Mouse (Mus musculus): ENCODE measurements around the gene Psme1. TPM values are rescaled to one million over a fixed set of nuclear protein-coding genes. Genes with fewer than 3 reads are reported as not detected.

The Psme1 gene
- polyA plus RNA-seq, 1 experiment from 2014 or later, result 200 TPM

DNA sequence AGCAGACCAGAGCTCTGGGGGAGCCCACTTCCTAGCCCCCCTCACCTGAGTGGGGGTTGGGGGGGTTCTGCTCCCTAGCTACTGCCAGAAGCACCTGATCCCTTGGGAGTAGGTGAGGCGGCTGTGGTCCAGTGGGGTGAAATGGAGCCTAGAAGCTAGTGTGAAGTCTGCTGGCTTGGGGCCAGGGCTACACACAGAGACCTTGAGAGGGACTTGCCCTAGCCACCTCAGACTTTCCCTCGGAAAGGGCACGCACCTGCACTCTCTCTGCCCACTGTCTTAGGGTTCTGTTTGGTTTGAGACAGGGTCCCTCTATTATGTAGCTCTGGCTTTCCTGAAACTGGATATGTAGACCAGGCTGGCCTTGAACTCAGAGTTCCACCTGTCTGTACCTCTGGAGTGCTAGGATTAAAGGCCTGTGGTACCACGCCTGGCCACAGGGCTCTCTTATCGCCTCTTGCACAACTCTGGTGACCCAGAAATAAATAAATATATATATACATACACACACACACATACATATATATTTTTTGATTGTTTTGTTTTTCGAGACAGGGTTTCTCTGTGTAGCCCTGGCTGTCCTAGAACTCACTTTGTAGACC lies 846 bp downstream of the Psme1 start:
- peaks cover 23% of the 10 kb centered on the region for H3K36me3 ChIP-seq (ENCODE audit: control insufficient read depth, insufficient read depth, low read length)
- H3K4me2 ChIP-seq (ENCODE audit: low read length), result peak overlapping the region; percentile 87
- H3K9me3 ChIP-seq (ENCODE audit: control insufficient read depth, low read length), result no peaks in the 10 kb centered on the region
- H3K4me3 ChIP-seq (ENCODE audit: low read depth, low read length), result peak overlapping the region; percentile 93
- DNase-seq (ENCODE audit: low spot score), result no peak
- whole genome bisulfite sequencing, result 23% methylated on average over 6 of the region's 6 CpGs
- no peaks in the 10 kb centered on the region for H3K27me3 ChIP-seq (replicated peaks; ENCODE audit: control insufficient read depth, insufficient read depth, low read length)
- H3K4me1 ChIP-seq (replicated peaks; ENCODE audit: control insufficient read depth, insufficient read depth, low read length), result peaks cover 8% of the 10 kb centered on the region
- ATAC-seq (replicated peaks; ENCODE audit: low FRiP score, low TSS enrichment, low read depth), result peak; percentile 43
- peak overlapping the region; percentile 65 for H3K27ac ChIP-seq (ENCODE audit: low read depth)
- H3K9ac ChIP-seq (ENCODE audit: low read length), result peak overlapping the region; percentile 77

DNA sequence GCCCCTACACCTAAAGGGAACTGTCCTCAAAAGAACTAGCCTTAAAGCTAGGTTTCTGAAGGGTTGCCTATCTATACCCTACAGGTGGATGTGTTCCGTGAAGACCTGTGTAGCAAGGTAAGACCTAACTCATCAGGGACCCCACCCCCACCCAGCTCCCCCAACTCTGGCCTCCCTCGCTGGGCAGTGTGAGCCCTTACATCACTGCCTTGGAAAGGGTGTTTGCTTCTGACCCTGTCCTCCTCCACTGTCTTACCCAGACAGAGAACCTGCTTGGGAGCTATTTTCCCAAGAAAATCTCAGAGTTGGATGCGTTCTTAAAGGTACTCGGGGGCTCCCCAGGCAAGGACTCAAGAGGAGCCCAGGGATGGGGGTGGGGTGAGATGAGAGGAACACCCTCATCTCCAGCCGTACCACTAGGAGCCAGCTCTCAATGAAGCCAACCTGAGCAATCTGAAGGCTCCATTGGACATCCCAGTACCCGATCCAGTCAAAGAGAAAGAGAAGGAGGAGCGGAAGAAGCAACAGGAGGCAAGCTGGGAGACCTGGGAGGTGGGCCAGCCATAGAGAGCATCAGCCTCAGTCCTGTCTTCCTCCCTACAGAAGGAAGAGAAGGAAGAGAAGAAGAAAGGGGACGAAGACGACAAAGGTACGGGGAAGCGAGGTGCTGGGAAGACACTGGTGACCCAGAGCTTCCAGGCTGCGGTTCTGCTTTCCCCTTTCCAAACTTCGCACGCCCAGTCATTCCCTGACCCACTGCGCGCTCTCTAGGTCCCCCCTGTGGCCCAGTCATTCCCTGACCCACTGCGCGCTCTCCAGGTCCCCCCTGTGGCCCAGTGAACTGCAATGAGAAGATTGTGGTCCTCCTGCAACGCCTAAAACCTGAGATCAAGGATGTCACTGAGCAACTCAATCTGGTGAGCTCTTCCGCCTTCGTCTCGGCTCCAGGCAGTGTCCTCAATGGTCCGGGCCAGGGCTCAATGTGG lies 1.9 kb downstream of the Psme1 start:
- H3K4me1 ChIP-seq (replicated peaks; ENCODE audit: control insufficient read depth, insufficient read depth, low read length), result peaks cover 12% of the 10 kb centered on the region
- H3K4me3 ChIP-seq (ENCODE audit: low read depth, low read length), result no peak overlapping the region
- peaks cover 23% of the 10 kb centered on the region for H3K36me3 ChIP-seq (ENCODE audit: control insufficient read depth, insufficient read depth, low read length)
- WGBS, result 86% methylated on average over 23 of the region's 23 CpGs
- H3K9me3 ChIP-seq (ENCODE audit: control insufficient read depth, low read length), result no peaks in the 10 kb centered on the region
- H3K27ac ChIP-seq (ENCODE audit: low read depth), result no peak overlapping the region
- ATAC-seq (replicated peaks; ENCODE audit: low FRiP score, low TSS enrichment, low read depth), result no peak
- no peak for DNase-seq (ENCODE audit: low spot score)
- H3K9ac ChIP-seq (ENCODE audit: low read length), result no peak overlapping the region
- H3K27me3 ChIP-seq (replicated peaks; ENCODE audit: control insufficient read depth, insufficient read depth, low read length), result peaks cover 6% of the 10 kb centered on the region; the same call in 1 of the 2 replicates
- H3K4me2 ChIP-seq (ENCODE audit: low read length), result no peak overlapping the region

DNA sequence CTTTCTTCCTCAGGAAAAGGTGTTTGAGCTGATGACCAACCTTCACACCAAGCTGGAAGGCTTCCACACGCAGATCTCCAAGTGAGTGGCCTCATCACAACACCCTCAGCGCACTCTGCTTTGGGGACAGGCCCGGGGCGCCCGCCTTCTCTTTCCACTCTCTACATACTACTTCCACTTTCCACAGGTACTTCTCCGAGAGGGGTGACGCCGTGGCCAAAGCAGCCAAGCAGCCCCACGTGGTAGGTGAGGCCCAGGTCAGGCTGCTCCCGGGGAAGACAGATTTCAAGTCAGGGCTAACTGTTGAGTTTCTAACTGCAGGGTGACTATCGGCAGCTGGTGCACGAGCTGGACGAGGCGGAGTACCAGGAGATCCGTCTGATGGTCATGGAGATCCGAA lies 2.8 kb downstream of the Psme1 start:
- H3K27me3 ChIP-seq (replicated peaks; ENCODE audit: control insufficient read depth, insufficient read depth, low read length), result peaks cover 6% of the 10 kb centered on the region; the same call in 1 of the 2 replicates
- H3K4me1 ChIP-seq (replicated peaks; ENCODE audit: control insufficient read depth, insufficient read depth, low read length), result peaks cover 16% of the 10 kb centered on the region
- no peak overlapping the region for H3K27ac ChIP-seq (ENCODE audit: low read depth)
- no peaks in the 10 kb centered on the region for H3K9me3 ChIP-seq (ENCODE audit: control insufficient read depth, low read length)
- H3K4me3 ChIP-seq (ENCODE audit: low read depth, low read length), result no peak overlapping the region
- WGBS, result 93% methylated on average over 16 of the region's 16 CpGs
- ATAC-seq (replicated peaks; ENCODE audit: low FRiP score, low TSS enrichment, low read depth) (no peak), DNase-seq (ENCODE audit: low spot score) (no peak)
- H3K9ac ChIP-seq (ENCODE audit: low read length), result no peak overlapping the region
- no peak overlapping the region for H3K4me2 ChIP-seq (ENCODE audit: low read length)
- peaks cover 23% of the 10 kb centered on the region for H3K36me3 ChIP-seq (ENCODE audit: control insufficient read depth, insufficient read depth, low read length)

DNA sequence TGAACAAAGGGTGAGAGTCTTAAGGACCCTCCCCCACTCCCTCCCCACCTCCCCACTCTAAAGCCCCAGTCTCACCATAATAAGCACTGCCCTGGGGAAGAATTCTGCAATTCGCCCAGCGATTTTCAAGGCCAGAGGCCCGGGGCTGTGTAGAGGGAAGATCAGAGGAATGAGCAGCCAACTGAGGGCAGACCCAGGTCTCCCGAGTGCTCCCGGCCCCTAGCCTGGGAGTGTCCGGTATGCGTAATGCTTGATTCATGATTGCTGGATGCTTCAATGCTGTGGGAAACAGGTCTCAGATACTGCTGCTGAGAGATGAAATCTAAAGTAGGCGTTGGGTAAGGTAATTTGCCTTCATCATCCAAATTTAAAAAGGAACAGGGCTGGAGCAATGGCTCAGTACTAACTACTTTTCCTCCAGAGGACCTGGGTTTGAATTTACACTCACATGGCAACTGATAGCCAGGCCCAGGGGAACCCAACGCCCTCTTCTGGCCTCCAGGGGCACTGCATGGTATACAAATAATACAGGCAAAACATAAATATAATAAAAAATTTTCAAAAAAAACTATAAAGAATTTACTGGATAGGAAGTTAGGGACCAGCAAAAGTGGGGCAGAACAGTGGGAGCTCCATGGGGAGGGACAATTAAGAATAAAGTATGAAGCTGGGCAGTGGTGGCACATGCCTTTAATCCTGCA lies 4.2 kb downstream of the Psme1 start:
- 75% methylated on average over 9 of the region's 9 CpGs for WGBS
- H3K36me3 ChIP-seq (ENCODE audit: control insufficient read depth, insufficient read depth, low read length), result peaks cover 25% of the 10 kb centered on the region
- DNase-seq (ENCODE audit: low spot score), result no peak

DNA sequence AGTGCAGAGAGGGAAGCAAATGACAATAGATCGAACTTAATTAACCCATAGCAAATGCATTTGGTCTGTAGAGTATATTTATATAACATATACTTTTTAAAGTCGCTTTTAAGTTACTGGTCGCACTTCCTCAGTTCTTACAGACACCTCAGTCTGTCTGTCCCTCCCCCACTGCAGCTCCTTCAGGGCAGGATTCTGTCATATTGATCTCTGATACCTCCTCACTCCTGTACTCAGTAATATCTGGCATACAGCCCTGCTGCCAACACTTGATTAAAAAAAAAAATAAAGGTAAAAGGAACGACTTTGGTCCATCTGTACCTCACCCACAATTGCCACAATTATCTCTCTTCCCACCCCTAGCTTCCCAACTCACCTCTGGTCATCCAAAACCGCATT lies 6.4 kb downstream of the Psme1 start:
- peak overlapping the region; percentile 43 for H3K4me3 ChIP-seq (ENCODE audit: low read depth, low read length)
- peaks cover 6% of the 10 kb centered on the region; the same call in 1 of the 2 replicates for H3K27me3 ChIP-seq (replicated peaks; ENCODE audit: control insufficient read depth, insufficient read depth, low read length)
- H3K27ac ChIP-seq (ENCODE audit: low read depth), result no peak overlapping the region
- peak overlapping the region; percentile 76 for H3K4me2 ChIP-seq (ENCODE audit: low read length)
- DNase-seq (ENCODE audit: low spot score) (no peak), ATAC-seq (replicated peaks; ENCODE audit: low FRiP score, low TSS enrichment, low read depth) (no peak)
- H3K9ac ChIP-seq (ENCODE audit: low read length), result no peak overlapping the region; the same call in 1 of the 2 replicates
- H3K36me3 ChIP-seq (ENCODE audit: control insufficient read depth, insufficient read depth, low read length), result peaks cover 41% of the 10 kb centered on the region
- H3K4me1 ChIP-seq (replicated peaks; ENCODE audit: control insufficient read depth, insufficient read depth, low read length), result 0 out of 2 replicates have a peak, but pooled peaks cover 12% of the 10 kb centered on the region
- H3K9me3 ChIP-seq (ENCODE audit: control insufficient read depth, low read length), result no peaks in the 10 kb centered on the region
- WGBS, result 34% methylated on average over 5 of the region's 5 CpGs

More for the DNA sequence above, 4.2 kb downstream of the Psme1 start:
- H3K4me3 ChIP-seq (ENCODE audit: low read depth, low read length), result no peak overlapping the region
- no peak overlapping the region for H3K4me2 ChIP-seq (ENCODE audit: low read length)
- H3K27me3 ChIP-seq (replicated peaks; ENCODE audit: control insufficient read depth, insufficient read depth, low read length), result peaks cover 6% of the 10 kb centered on the region; the same call in 1 of the 2 replicates
- ATAC-seq (replicated peaks; ENCODE audit: low FRiP score, low TSS enrichment, low read depth), result no peak
- H3K9me3 ChIP-seq (ENCODE audit: control insufficient read depth, low read length), result no peaks in the 10 kb centered on the region
- no peak overlapping the region for H3K9ac ChIP-seq (ENCODE audit: low read length)
- H3K27ac ChIP-seq (ENCODE audit: low read depth), result no peak overlapping the region
- H3K4me1 ChIP-seq (replicated peaks; ENCODE audit: control insufficient read depth, insufficient read depth, low read length), result peaks cover 16% of the 10 kb centered on the region

DNA sequence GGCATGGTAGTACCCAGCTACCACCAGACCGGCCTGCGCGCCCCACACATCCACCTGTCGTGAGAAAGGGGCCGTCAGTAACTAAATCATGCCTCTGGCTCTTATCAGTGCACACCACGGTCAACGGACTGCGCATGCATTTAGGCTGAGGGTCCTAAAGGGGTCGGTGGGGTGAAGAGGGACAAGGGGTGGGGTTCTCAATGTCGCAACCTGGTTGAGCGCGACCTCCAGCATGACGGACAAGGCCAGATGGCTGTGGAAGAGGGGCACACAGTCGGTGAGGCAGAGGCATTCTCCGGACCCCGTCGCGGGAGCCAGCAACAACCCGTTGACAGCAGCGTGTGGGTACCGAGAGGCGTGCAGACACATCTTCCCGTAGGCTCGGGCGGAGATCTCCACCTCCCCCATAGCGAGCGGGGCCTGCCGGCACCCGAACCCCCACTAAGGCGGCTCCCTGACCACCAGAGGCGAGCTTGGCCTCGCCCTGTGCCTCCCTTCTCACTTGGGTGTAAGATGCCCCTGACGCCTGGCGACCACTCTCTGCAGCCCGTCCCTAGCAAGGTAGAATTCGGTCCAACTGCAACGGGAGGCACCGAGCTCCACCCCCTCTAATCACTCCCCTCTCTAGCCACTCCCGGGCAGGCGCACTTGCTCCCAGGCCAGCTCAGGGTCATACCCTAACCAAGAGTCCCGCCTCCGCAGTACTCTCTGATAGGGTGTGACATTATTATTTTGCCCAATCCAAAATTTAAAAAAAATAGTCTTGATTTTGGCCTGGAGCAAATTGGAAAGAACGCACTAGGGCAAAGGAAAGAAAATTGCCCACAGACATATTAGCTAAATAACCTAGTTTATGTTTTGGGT lies 7.0 kb downstream of the Psme1 start, which contains the start of gene Emc9:
Gene Emc9, minus strand, starts transcription at position 601 of the 864 bp plus-strand sequence.
- peak within 1 kb of the TSS; percentile 43 for H3K4me3 ChIP-seq (ENCODE audit: low read depth, low read length)
- no peaks in the 10 kb centered on the region for H3K9me3 ChIP-seq (ENCODE audit: control insufficient read depth, low read length)
- H3K27me3 ChIP-seq (replicated peaks; ENCODE audit: control insufficient read depth, insufficient read depth, low read length), result peaks cover 6% of the 10 kb centered on the region; the same call in 1 of the 2 replicates
- peaks cover 40% of the 10 kb centered on the region for H3K36me3 ChIP-seq (ENCODE audit: control insufficient read depth, insufficient read depth, low read length)
- H3K9ac ChIP-seq (ENCODE audit: low read length), result peak within 1 kb of the TSS; percentile 51
- no peak within 1 kb of the TSS for H3K27ac ChIP-seq (ENCODE audit: low read depth)
- ATAC-seq (replicated peaks; ENCODE audit: low FRiP score, low TSS enrichment, low read depth) (peak; percentile 78), DNase-seq (ENCODE audit: low spot score) (peak; percentile 71)
- peak within 1 kb of the TSS; percentile 76 for H3K4me2 ChIP-seq (ENCODE audit: low read length)
- 0 out of 2 replicates have a peak, but pooled peaks cover 8% of the 10 kb centered on the region for H3K4me1 ChIP-seq (replicated peaks; ENCODE audit: control insufficient read depth, insufficient read depth, low read length)
- whole genome bisulfite sequencing, result 2% methylated on average over 43 of the region's 43 CpGs

DNA sequence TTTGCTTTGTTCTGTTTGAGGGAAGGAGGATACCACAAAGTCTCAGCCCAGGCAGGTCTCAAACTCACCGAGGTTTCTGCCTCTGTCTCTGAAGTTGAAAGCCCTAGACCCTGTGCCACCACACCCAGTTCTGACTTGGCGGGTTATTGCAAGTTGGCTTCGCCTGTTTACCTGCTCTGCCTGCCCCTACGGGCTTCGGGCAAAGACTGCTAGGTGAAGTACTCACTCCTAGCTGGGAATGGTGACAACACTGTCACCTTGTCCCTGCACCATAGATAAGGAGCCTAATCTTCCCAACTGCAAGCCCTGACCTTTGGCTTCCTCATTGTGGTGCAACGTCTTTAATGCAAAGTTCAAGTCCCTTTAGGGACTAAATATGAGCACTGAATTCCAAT lies 7.6 kb downstream of the Psme1 start:
- ATAC-seq (replicated peaks; ENCODE audit: low FRiP score, low TSS enrichment, low read depth) (no peak; the same call in 1 of the 2 replicates), DNase-seq (ENCODE audit: low spot score) (peak; percentile 52)
- Histone ChIP-seq H3K4me2 (ENCODE audit: low read length) (peak overlapping the region; percentile 76), H3K9ac (ENCODE audit: low read length) (no peak overlapping the region), H3K27me3 (replicated peaks; ENCODE audit: control insufficient read depth, insufficient read depth, low read length) (peaks cover 6% of the 10 kb centered on the region; the same call in 1 of the 2 replicates), H3K4me3 (ENCODE audit: low read depth, low read length) (peak overlapping the region; percentile 43; the same call in 1 of the 2 replicates), H3K36me3 (ENCODE audit: control insufficient read depth, insufficient read depth, low read length) (peaks cover 33% of the 10 kb centered on the region), H3K4me1 (replicated peaks; ENCODE audit: control insufficient read depth, insufficient read depth, low read length) (0 out of 2 replicates have a peak, but pooled peaks cover 8% of the 10 kb centered on the region), H3K9me3 (ENCODE audit: control insufficient read depth, low read length) (no peaks in the 10 kb centered on the region), H3K27ac (ENCODE audit: low read depth) (no peak overlapping the region)
- WGBS, result 42% methylated on average over 6 of the region's 6 CpGs

Data from intestine, embryonic 14.5 days (tissue).